Comparison of ENCODE assay signal across 9 mouse cellular contexts in the genomic region with DNA sequence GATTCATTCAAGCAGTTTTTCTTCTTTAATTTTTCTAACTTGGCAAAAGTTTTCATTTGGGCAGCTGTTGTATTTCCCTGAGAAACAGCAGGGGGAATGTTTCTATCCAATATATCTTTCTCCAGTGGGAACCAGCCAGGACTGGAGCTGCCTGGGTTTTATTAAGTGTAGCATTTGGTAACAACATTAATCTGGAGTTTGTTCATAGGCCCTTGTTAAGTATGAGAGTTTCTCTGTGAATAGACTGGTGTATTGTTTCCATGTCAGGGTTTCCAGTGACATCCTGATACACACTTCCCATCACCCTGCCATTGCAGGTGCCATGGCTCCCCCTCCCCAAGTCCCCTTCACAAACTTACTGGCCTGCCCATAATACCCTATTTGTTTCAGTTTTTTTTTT.
DNase-seq lines count a peak whose midpoint lies in the region; ATAC-seq lines count a peak whose summit lies in the region.
"Had no signal": no experiment of that assay in that cellular context is flagged by ENCODE, and none has a peak within 500 bp of the region (broad histone marks: within the 10 kb centered on the region; RNA-seq: fewer than 3 reads in every experiment).

No protein-coding gene starts in this region.

- H3K4me3 ChIP-seq in hindbrain, embryonic 12.5 days = no peak overlapping the region
- no peak overlapping the region for H3K4me3 ChIP-seq in limb, embryonic 12.5 days (replicated peaks)

- no peak for ATAC-seq in hindbrain, embryonic 12.5 days (ENCODE audit: low FRiP score)
- peak; percentile 53; the same call in 1 of the 2 replicates for ATAC-seq in limb, embryonic 12.5 days (ENCODE audit: insufficient number of reproducible peaks, insufficient read depth, low FRiP score, low TSS enrichment, low read depth)

- H3K36me3 ChIP-seq in hindbrain, embryonic 12.5 days = no peaks in the 10 kb centered on the region
- no peaks in the 10 kb centered on the region for H3K36me3 ChIP-seq in limb, embryonic 12.5 days

- peak overlapping the region; percentile 88 for H3K27ac ChIP-seq in hindbrain, embryonic 12.5 days
- peak overlapping the region; percentile 89 for H3K27ac ChIP-seq in limb, embryonic 12.5 days

- DNase-seq in lung, postnatal 10 days = peak; percentile 19
- DNase-seq in lung, adult 18-20 months = no peak
- no peak for DNase-seq in right cerebral cortex, postnatal 14 days
- no peak for DNase-seq in retina, embryonic 14.5 days (ENCODE audit: low spot score)
- DNase-seq in adrenal gland, postnatal 14 days = no peak
- DNase-seq in cerebellum, adult 9-10 months = no peak
- DNase-seq: left cerebral cortex, postnatal 4 days had no signal

- peaks cover 77% of the 10 kb centered on the region for H3K4me1 ChIP-seq in hindbrain, embryonic 12.5 days
- H3K4me1 ChIP-seq in limb, embryonic 12.5 days (replicated peaks) = peaks cover 95% of the 10 kb centered on the region

- H3K27me3 ChIP-seq in hindbrain, embryonic 12.5 days = no peaks in the 10 kb centered on the region
- no peaks in the 10 kb centered on the region for H3K27me3 ChIP-seq in limb, embryonic 12.5 days

- H3K4me2 ChIP-seq in hindbrain, embryonic 12.5 days (replicated peaks) = no peak overlapping the region
- 0 out of 2 replicates have a peak overlapping the region, but pooled peaks have one; percentile 38 for H3K4me2 ChIP-seq in limb, embryonic 12.5 days

- H3K9ac ChIP-seq in hindbrain, embryonic 12.5 days = peak overlapping the region; percentile 27; the same call in 1 of the 2 replicates
- no peak overlapping the region for H3K9ac ChIP-seq in limb, embryonic 12.5 days (replicated peaks)

- H3K9me3 ChIP-seq in hindbrain, embryonic 12.5 days (replicated peaks) = no peaks in the 10 kb centered on the region
- H3K9me3 ChIP-seq in limb, embryonic 12.5 days = no peaks in the 10 kb centered on the region
